Mouse (Mus musculus) ovary, adult 18-20 months (tissue): ENCODE data around the gene Lax1.

ENCODE experiments used
- DNase-seq: peaks from one replicate; pipeline ENCODE4 v3.0.0; 2022; ENCODE audit warnings: low spot score, mixed read lengths

The Lax1 gene

DNA sequence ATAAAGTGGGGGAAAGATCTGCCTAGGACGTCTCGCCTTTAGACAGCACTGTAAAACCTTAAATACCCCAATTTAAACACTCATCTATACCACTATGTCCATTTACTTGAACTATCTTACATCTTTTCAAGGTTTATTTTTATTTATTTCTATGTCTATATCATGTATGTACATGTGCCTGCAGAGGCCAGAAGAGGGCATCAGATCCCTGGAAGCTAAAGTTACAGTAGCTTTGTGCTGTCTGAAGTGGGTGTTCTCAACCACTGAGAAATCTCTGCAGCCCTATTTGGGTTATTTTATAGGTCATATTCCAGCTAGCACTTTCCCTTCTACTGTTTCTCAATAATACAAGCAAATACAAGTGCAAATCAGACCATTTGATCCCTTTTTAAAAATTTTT lies 57.7 kb downstream of the Lax1 start:
- DNase-seq: no peak
